Mouse (Mus musculus) liver, embryonic 13.5 days (tissue): ENCODE measurements at regions not wholly inside any gene's neighbourhood (a gene's known extent, or its start where the extent isn't known, plus 50 kb on each side); places are given as distances from the start of the nearest gene placed in this dataset.
A peak's percentile ranks its signal among the peaks of the same experiment; 100 is the strongest.

Experiments
- ATAC-seq: fragments of 200-750 bp; cut with Nextera tagmentation; 2 replicates; pipeline ENCODE4 v1.8.0; 2017; ENCODE audit warnings: low read depth, mild to moderate bottlenecking, moderate number of reproducible peaks, moderate library complexity
- DNase-seq: peaks from one replicate; pipeline ENCODE4 v3.0.0; 2022
- H3K27ac ChIP-seq: fragments of 300-500 bp; sonication (generic); 2 replicates; pipeline ENCODE4 v1.5.1; 2015; ENCODE audit warnings: moderate library complexity, mild to moderate bottlenecking, inconsistent platforms
- H3K27me3 ChIP-seq: fragments of 300-500 bp; sonication (generic); 2 replicates; pipeline ENCODE4 v1.6.1; 2015; ENCODE audit warnings: mild to moderate bottlenecking, inconsistent platforms
- H3K36me3 ChIP-seq: fragments of 300-500 bp; sonication (generic); 2 replicates; pipeline ENCODE4 v1.6.1; 2015; ENCODE audit warnings: mild to moderate bottlenecking, inconsistent platforms
- H3K4me1 ChIP-seq: fragments of 300-500 bp; sonication (generic); replicated peaks from 2 replicates; pipeline ENCODE4 v1.6.1; 2015; ENCODE audit warnings: inconsistent platforms
- H3K4me2 ChIP-seq: fragments of 300-500 bp; sonication (generic); 2 replicates; pipeline ENCODE4 v1.6.1; 2015; ENCODE audit warnings: inconsistent platforms, mild to moderate bottlenecking, moderate library complexity
- H3K4me3 ChIP-seq: fragments of 300-500 bp; sonication (generic); replicated peaks from 2 replicates; pipeline ENCODE4 v1.5.1; 2015; ENCODE audit warnings: mild to moderate bottlenecking, inconsistent platforms
- H3K9ac ChIP-seq: fragments of 300-500 bp; sonication (generic); 2 replicates; pipeline ENCODE4 v1.6.1; 2015; ENCODE audit warnings: mild to moderate bottlenecking, inconsistent platforms
- H3K9me3 ChIP-seq: fragments of 300-500 bp; sonication (generic); replicated peaks from 2 replicates; pipeline ENCODE4 v1.6.1; 2016; ENCODE audit warnings: inconsistent platforms
- WGBS: fragments of 180-500 bp; shearing (Covaris S2); methylation state at CpG from one replicate; pipeline ENCODE4 v1.1.7; 2015; ENCODE audit not compliant: insufficient replicate concordance; 5-methylcytosine and 5-hydroxymethylcytosine counted together

GRCm38 (mm10) chr8:42219857-42220600, 803.2 kb upstream of the Frg1 start:
- H3K27me3 ChIP-seq: no peaks in the 10 kb centered on the region
- no peak overlapping the region for H3K9ac ChIP-seq
- no peaks in the 10 kb centered on the region for H3K9me3 ChIP-seq
- ATAC-seq (no peak), DNase-seq (no peak)
- no peak overlapping the region for H3K4me3 ChIP-seq
- H3K4me2 ChIP-seq: no peak overlapping the region
- H3K27ac ChIP-seq: no peak overlapping the region
- no peaks in the 10 kb centered on the region for H3K36me3 ChIP-seq
- WGBS: 52% methylated on average over 2 of the region's 2 CpGs
- H3K4me1 ChIP-seq: no peaks in the 10 kb centered on the region

DNA sequence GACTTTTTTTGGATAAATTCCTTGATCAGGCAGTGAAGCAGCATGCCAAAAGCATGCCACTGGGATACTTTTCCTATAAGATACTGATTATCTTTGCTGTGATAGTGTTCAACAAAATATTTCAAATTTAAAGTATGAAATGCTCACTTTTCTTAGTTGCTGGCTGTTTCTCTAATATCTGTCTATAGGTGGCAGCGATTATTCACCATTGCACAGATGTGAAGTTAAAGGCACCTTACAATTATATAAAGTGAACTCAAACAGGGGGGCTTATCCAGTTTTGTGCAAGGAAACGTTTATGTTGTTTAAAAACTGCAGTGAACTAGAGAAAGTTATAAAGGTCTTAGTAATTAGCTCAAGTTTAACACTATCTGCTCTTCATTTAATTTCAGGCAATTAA, 794.1 kb upstream of the Frg1 start:
- no peaks in the 10 kb centered on the region for H3K27me3 ChIP-seq
- WGBS: 37% methylated on average over 2 of the region's 2 CpGs
- ATAC-seq (no peak), DNase-seq (no peak)
- no peak overlapping the region for H3K4me3 ChIP-seq
- no peak overlapping the region for H3K4me2 ChIP-seq
- H3K27ac ChIP-seq: no peak overlapping the region
- no peaks in the 10 kb centered on the region for H3K4me1 ChIP-seq
- H3K9me3 ChIP-seq: no peaks in the 10 kb centered on the region
- H3K9ac ChIP-seq: no peak overlapping the region
- no peaks in the 10 kb centered on the region for H3K36me3 ChIP-seq

DNA sequence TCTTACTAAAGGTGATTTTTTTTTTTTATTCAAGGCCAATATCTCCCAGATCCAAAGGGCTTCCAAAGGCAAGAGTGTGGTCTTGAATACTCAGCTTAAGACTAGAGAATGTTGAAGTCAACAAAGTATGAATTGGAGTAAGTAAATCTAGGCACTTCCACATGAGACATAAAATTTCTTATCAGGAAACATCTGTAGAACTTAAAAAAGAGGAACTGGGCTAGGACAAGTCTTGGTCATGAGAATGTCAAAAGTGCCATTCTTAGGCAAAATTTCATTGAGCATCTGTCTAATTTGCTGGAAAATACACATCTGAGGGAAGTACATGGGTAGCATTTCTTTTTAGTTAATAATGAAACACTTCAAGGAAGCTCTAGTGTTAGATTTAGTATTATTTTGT, 793.1 kb upstream of the Frg1 start:
- H3K36me3 ChIP-seq: no peaks in the 10 kb centered on the region
- ATAC-seq (no peak), DNase-seq (no peak)
- no peaks in the 10 kb centered on the region for H3K27me3 ChIP-seq
- H3K9ac ChIP-seq: no peak overlapping the region
- H3K9me3 ChIP-seq: no peaks in the 10 kb centered on the region
- H3K4me1 ChIP-seq: no peaks in the 10 kb centered on the region
- H3K27ac ChIP-seq: no peak overlapping the region
- H3K4me2 ChIP-seq: no peak overlapping the region
- no peak overlapping the region for H3K4me3 ChIP-seq

GRCm38 (mm10) chr8:42197257-42197656, 780.4 kb upstream of the Frg1 start:
- no peaks in the 10 kb centered on the region for H3K4me1 ChIP-seq
- WGBS: 59% methylated on average over 5 of the region's 5 CpGs
- no peaks in the 10 kb centered on the region for H3K9me3 ChIP-seq
- H3K27ac ChIP-seq: no peak overlapping the region
- H3K36me3 ChIP-seq: no peaks in the 10 kb centered on the region
- H3K9ac ChIP-seq: no peak overlapping the region
- DNase-seq (no peak), ATAC-seq (no peak)
- no peak overlapping the region for H3K4me3 ChIP-seq
- H3K27me3 ChIP-seq: no peaks in the 10 kb centered on the region
- H3K4me2 ChIP-seq: no peak overlapping the region

- Histone ChIP-seq H3K4me1 (no peaks in the 10 kb centered on the region), H3K4me3 (no peak overlapping the region), H3K27me3 (no peaks in the 10 kb centered on the region), H3K36me3 (no peaks in the 10 kb centered on the region), H3K4me2 (no peak overlapping the region), H3K27ac (no peak overlapping the region), H3K9me3 (no peaks in the 10 kb centered on the region), H3K9ac (no peak overlapping the region)
- ATAC-seq (no peak), DNase-seq (no peak)
- 73% methylated on average over 1 of the region's 1 CpGs for WGBS
Observed at GRCm38 (mm10) chr8:42193902-42194550, 777.2 kb upstream of the Frg1 start.

GRCm38 (mm10) chr8:42187083-42187482, 770.2 kb upstream of the Frg1 start:
- DNase-seq (no peak), ATAC-seq (peak; percentile 58)
- 62% methylated on average over 1 of the region's 1 CpGs for WGBS
- H3K27me3 ChIP-seq: no peaks in the 10 kb centered on the region
- H3K9me3 ChIP-seq: no peaks in the 10 kb centered on the region
- no peak overlapping the region for H3K4me3 ChIP-seq
- H3K27ac ChIP-seq: no peak overlapping the region
- no peaks in the 10 kb centered on the region for H3K4me1 ChIP-seq
- no peak overlapping the region for H3K9ac ChIP-seq
- H3K36me3 ChIP-seq: no peaks in the 10 kb centered on the region
- H3K4me2 ChIP-seq: no peak overlapping the region

DNA sequence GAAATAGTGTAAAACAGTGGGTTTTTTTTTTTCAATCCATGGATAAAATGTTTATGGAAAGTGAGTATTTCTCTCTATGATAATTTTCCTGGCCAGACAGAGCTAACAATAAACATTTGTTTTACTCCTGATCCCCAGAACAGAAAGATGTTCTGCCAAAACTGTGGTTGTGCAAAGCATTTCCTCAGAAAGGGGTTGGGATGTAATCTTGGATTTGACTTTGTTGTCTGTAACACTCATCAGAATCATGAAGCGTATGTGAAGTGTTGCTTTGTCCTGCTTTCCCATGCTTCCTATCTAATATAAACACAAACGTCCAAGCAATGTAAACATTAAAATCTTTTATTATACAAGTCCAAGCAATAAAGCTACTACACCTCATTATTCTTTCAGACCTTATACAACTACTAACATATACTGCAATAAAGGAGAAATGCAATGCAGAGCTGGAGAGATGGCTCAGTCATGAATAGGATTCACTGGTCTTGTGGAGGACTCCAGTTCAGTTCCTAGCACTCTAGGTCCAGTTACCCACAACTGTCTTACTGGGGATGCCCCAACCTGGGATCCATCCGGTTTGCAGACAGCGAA, 766.5 kb upstream of the Frg1 start:
- no peak for ATAC-seq
- Histone ChIP-seq H3K27ac (no peak overlapping the region), H3K4me3 (no peak overlapping the region), H3K4me1 (no peaks in the 10 kb centered on the region), H3K27me3 (no peaks in the 10 kb centered on the region), H3K36me3 (no peaks in the 10 kb centered on the region), H3K9me3 (no peaks in the 10 kb centered on the region), H3K9ac (no peak overlapping the region), H3K4me2 (no peak overlapping the region)
- DNase-seq: no peak
- 57% methylated on average over 4 of the region's 4 CpGs for WGBS

DNA sequence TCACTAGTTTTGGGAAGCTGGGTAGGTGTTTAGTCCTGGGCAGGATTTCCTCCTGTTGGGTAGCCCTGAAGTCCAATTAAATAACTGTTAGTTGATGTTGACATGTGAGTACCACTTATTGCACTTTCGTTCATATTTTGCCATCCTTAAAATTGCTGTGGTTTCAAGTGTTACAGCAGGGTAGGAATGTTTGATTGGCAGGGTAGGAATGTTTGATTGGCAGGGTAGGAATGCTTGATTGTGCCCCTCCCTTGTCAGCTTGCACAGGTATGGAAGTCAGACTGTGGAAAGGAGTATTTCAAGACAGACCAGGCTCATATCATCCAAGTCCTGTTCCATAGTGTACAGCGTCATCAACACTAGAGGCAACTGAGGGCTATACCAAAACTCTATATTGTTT, 745.6 kb upstream of the Frg1 start:
- Histone ChIP-seq H3K4me2 (no peak overlapping the region), H3K9ac (no peak overlapping the region), H3K27ac (no peak overlapping the region), H3K36me3 (no peaks in the 10 kb centered on the region), H3K4me1 (no peaks in the 10 kb centered on the region), H3K27me3 (no peaks in the 10 kb centered on the region), H3K9me3 (no peaks in the 10 kb centered on the region), H3K4me3 (no peak overlapping the region)
- DNase-seq (no peak), ATAC-seq (no peak)
- 62% methylated on average over 2 of the region's 2 CpGs for WGBS

- Histone ChIP-seq H3K4me3 (no peak overlapping the region), H3K27ac (no peak overlapping the region), H3K27me3 (no peaks in the 10 kb centered on the region), H3K36me3 (no peaks in the 10 kb centered on the region), H3K9ac (no peak overlapping the region), H3K4me2 (no peak overlapping the region), H3K4me1 (no peaks in the 10 kb centered on the region), H3K9me3 (no peaks in the 10 kb centered on the region)
- 61% methylated on average over 4 of the region's 4 CpGs for WGBS
- DNase-seq: no peak
- no peak for ATAC-seq
Observed at GRCm38 (mm10) chr8:42157006-42157405, 740.1 kb upstream of the Frg1 start.

DNA sequence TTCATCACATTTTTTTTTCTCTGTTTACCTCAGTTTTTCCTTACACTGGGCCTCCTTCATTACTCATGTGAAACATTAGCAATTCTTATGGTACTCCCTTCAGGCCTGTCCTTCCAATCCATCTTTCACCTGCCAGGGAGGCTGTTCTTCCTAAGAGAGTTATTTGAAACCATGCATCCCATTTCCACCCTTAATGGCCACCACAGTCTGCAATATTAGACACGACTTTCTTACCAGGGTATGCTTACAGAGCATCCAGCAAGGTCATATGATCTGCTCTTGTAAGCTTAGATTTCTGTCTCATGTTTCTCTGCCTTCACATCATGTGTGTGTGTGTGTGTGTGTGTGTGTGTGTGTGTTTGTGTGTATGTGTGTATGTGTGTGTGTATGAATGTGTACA, 739.7 kb upstream of the Frg1 start:
- Histone ChIP-seq H3K4me1 (no peaks in the 10 kb centered on the region), H3K27ac (no peak overlapping the region), H3K36me3 (no peaks in the 10 kb centered on the region), H3K27me3 (no peaks in the 10 kb centered on the region), H3K4me3 (no peak overlapping the region), H3K4me2 (no peak overlapping the region), H3K9me3 (no peaks in the 10 kb centered on the region), H3K9ac (no peak overlapping the region)
- DNase-seq (no peak), ATAC-seq (no peak)
- 29% methylated on average over 1 of the region's 1 CpGs for WGBS

GRCm38 (mm10) chr8:42144685-42145084, 727.8 kb upstream of the Frg1 start:
- no peak for ATAC-seq
- no peak overlapping the region for H3K9ac ChIP-seq
- no peak overlapping the region for H3K27ac ChIP-seq
- no peaks in the 10 kb centered on the region for H3K4me1 ChIP-seq
- DNase-seq: no peak
- H3K27me3 ChIP-seq: no peaks in the 10 kb centered on the region
- WGBS: 61% methylated on average over 5 of the region's 5 CpGs
- no peaks in the 10 kb centered on the region for H3K9me3 ChIP-seq
- H3K4me2 ChIP-seq: no peak overlapping the region
- no peaks in the 10 kb centered on the region for H3K36me3 ChIP-seq
- no peak overlapping the region for H3K4me3 ChIP-seq

- Histone ChIP-seq H3K36me3 (no peaks in the 10 kb centered on the region), H3K4me2 (no peak overlapping the region), H3K4me1 (no peaks in the 10 kb centered on the region), H3K9ac (no peak overlapping the region), H3K4me3 (no peak overlapping the region), H3K27ac (no peak overlapping the region), H3K9me3 (no peaks in the 10 kb centered on the region), H3K27me3 (no peaks in the 10 kb centered on the region)
- DNase-seq: no peak
- WGBS: 18% methylated on average over 8 of the region's 8 CpGs
- no peak for ATAC-seq
Observed at GRCm38 (mm10) chr8:42144220-42144619, 727.3 kb upstream of the Frg1 start.
